Mouse (Mus musculus) forebrain, embryonic 11.5 days (tissue): ENCODE measurements around the gene Abcc4. TPM values are rescaled to one million over a fixed set of nuclear protein-coding genes. Genes with fewer than 3 reads are reported as not detected.
"Not testable (repeated sequence)": the region's sequence is repeated elsewhere in the genome, so short reads cannot be mapped to it uniquely, and the experiment has no call there.

Experiments used
- ATAC-seq: fragments of 200-750 bp; cut with Nextera tagmentation; replicated peaks from 2 replicates; pipeline ENCODE4 v1.8.0; 2017; ENCODE audit warnings: moderate TSS enrichment; ENCODE audit not compliant: low FRiP score
- DNase-seq: peaks from one replicate; pipeline ENCODE4 v3.0.0-alpha.2; 2017; ENCODE audit warnings: low spot score
- H3K27ac ChIP-seq: fragments of 300-500 bp; sonication (generic); 2 replicates; pipeline ENCODE4 v1.5.1; 2014; ENCODE audit warnings: low read depth, low read length
- H3K27me3 ChIP-seq: fragments of 300-500 bp; sonication (generic); 2 replicates; pipeline ENCODE4 v1.6.1; 2014; ENCODE audit warnings: mild to moderate bottlenecking, low read length, mixed read lengths; ENCODE audit not compliant: control insufficient read depth, insufficient read depth
- H3K36me3 ChIP-seq: fragments of 300-500 bp; sonication (generic); 2 replicates; pipeline ENCODE4 v1.6.1; 2014; ENCODE audit warnings: mild to moderate bottlenecking, low read length, moderate library complexity, mixed read lengths; ENCODE audit not compliant: control insufficient read depth, insufficient read depth
- H3K4me1 ChIP-seq: fragments of 300-500 bp; sonication (generic); replicated peaks from 2 replicates; pipeline ENCODE4 v1.6.1; 2014; ENCODE audit warnings: low read length, mixed read lengths; ENCODE audit not compliant: control insufficient read depth, insufficient read depth
- H3K4me2 ChIP-seq: fragments of 300-500 bp; sonication (generic); 2 replicates; pipeline ENCODE4 v1.6.1; 2014; ENCODE audit warnings: low read depth, mild to moderate bottlenecking, low read length, moderate library complexity, mixed read lengths; ENCODE audit not compliant: severe bottlenecking
- H3K4me3 ChIP-seq: fragments of 300-500 bp; sonication (generic); 2 replicates; pipeline ENCODE4 v1.5.1; 2014; ENCODE audit warnings: low read depth, low read length
- H3K9ac ChIP-seq: fragments of 300-500 bp; sonication (generic); 2 replicates; pipeline ENCODE4 v1.6.1; 2014; ENCODE audit warnings: low read length
- H3K9me3 ChIP-seq: fragments of 300-500 bp; sonication (generic); 2 replicates; pipeline ENCODE4 v1.6.1; 2016; ENCODE audit warnings: low read length, mixed read lengths; ENCODE audit not compliant: control insufficient read depth
- WGBS: fragments of 180-500 bp; shearing (Covaris S2); extraction: QIAGEN DNeasy Blood & Tissue Kit; methylation state at CpG from one replicate; pipeline ENCODE4 v1.1.7; 2014; 5-methylcytosine and 5-hydroxymethylcytosine counted together
- polyA plus RNA-seq: library from polyadenylated mRNA; unstranded; fragments of >200 nt; fragmentation: Nextera tagmentation; extraction: Ambion mirVana; gene quantifications from 2 replicates; pipeline ENCODE4 v1.2.1, GENCODE M21; 2014

Abcc4 gene
- polyA plus RNA-seq, 1 experiment from 2014 or later: 4.0 TPM

- no peaks in the 10 kb centered on the region for H3K9me3 ChIP-seq
- no peaks in the 10 kb centered on the region for H3K36me3 ChIP-seq
- no peak overlapping the region for H3K4me2 ChIP-seq
- H3K4me3 ChIP-seq: no peak overlapping the region
- DNase-seq: no peak
- H3K4me1 ChIP-seq: no peaks in the 10 kb centered on the region; the same call in 1 of the 2 replicates
- no peak for ATAC-seq
- no peak overlapping the region for H3K9ac ChIP-seq
- no peaks in the 10 kb centered on the region for H3K27me3 ChIP-seq
- 72% methylated on average over 9 of the region's 9 CpGs for WGBS
- no peak overlapping the region for H3K27ac ChIP-seq
These were observed 191.6 kb downstream of the Abcc4 start for GRCm38 (mm10) chr14:118514280-118515031.

GRCm38 (mm10) chr14:118511715-118512114, 194.3 kb downstream of the Abcc4 start:
- ATAC-seq, DNase-seq, H3K9me3 ChIP-seq: not testable (repeated sequence)

DNA sequence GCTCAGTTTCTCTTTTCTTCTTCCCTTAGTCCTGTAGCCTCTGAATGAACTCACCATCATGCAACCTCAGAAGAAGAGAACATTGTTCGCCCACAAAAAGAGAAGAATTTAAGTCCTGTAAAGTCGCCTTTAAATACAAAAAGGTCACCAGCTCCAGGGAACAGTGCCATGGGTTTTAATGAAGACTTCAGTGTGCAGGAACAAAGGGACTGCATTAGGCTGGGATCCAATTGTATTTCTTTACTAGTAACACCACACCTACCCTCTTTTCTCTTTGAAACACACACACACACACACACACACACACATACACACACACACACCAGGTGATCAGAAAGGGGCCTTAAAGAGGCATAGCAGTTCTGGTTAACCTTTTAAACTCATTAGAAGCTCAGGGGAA, 195.2 kb downstream of the Abcc4 start:
- Histone ChIP-seq H3K4me2 (no peak overlapping the region), H3K27me3 (no peaks in the 10 kb centered on the region), H3K27ac (no peak overlapping the region), H3K9me3 (no peaks in the 10 kb centered on the region), H3K9ac (no peak overlapping the region), H3K4me3 (no peak overlapping the region), H3K36me3 (no peaks in the 10 kb centered on the region), H3K4me1 (peaks cover 11% of the 10 kb centered on the region)
- DNase-seq (no peak), ATAC-seq (no peak)
- WGBS: 35% methylated on average over 2 of the region's 2 CpGs

More at GRCm38 (mm10) chr14:118511715-118512114, 194.3 kb downstream of the Abcc4 start:
- H3K27ac ChIP-seq, H3K4me3 ChIP-seq, H3K4me2 ChIP-seq, H3K27me3 ChIP-seq, H3K9ac ChIP-seq, H3K36me3 ChIP-seq, H3K4me1 ChIP-seq: not testable (repeated sequence)
- 96% methylated on average over 6 of the region's 6 CpGs for WGBS

DNA sequence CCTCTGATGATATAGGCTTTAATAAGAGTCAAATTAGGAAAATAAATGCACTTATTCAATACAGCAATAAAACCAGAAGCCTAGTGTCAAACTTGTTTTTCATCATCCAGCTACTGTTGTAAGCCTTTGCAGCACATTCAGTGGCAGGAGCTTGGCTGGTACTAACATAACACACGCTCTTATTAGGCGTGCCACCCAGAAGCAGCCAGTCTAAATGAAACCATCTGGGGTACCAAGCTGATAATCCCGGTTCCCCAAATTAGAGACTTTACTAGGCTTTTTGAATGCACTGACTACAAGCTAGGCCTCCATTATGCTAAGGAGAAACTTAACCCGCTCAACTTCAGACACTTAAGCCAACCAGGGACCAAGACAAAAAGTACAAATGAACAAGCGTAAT, 195.8 kb downstream of the Abcc4 start:
- no peak overlapping the region for H3K4me3 ChIP-seq
- 66% methylated on average over 5 of the region's 5 CpGs for WGBS
- H3K36me3 ChIP-seq: no peaks in the 10 kb centered on the region
- H3K27ac ChIP-seq: no peak overlapping the region
- no peak for ATAC-seq
- H3K27me3 ChIP-seq: no peaks in the 10 kb centered on the region
- DNase-seq: no peak
- H3K4me1 ChIP-seq: peaks cover 11% of the 10 kb centered on the region
- no peaks in the 10 kb centered on the region for H3K9me3 ChIP-seq
- H3K4me2 ChIP-seq: no peak overlapping the region
- no peak overlapping the region for H3K9ac ChIP-seq

- no peaks in the 10 kb centered on the region for H3K36me3 ChIP-seq
- peaks cover 11% of the 10 kb centered on the region for H3K4me1 ChIP-seq
- H3K4me3 ChIP-seq: no peak overlapping the region
- H3K27me3 ChIP-seq: no peaks in the 10 kb centered on the region
- DNase-seq: no peak
- no peak for ATAC-seq
- H3K27ac ChIP-seq: no peak overlapping the region
- no peaks in the 10 kb centered on the region for H3K9me3 ChIP-seq
- no peak overlapping the region for H3K9ac ChIP-seq
- H3K4me2 ChIP-seq: no peak overlapping the region
- WGBS: 95% methylated on average over 14 of the region's 14 CpGs
These were observed 198.2 kb downstream of the Abcc4 start for GRCm38 (mm10) chr14:118507829-118508228.

DNA sequence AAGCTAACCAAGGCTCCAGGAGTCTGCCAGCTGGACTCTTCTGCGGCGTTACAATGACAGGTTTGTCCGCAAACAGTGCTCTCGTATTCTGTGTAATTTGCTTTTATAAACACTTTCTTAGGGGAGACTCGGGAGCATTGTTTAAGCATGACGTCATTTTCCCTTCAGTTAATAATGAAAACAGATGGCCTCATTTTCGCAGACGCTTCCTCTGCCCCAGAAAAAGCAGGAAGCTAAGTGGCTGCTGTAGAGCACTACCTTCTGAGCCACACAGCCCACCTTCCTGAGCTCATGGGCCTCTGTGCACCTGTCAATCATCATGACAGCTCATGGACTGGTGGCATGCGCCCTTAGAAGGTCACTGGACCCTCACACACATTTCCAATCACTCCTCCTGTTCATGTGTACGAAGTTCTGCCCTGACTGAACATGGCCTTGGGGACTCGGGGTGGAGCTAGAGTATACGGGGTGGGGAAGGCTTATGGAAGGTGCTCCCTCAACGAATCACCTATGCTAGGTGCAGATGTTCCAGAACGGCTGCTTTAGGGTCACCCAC, 199.3 kb downstream of the Abcc4 start:
- Histone ChIP-seq H3K9ac (no peak overlapping the region), H3K4me2 (0 out of 2 replicates have a peak overlapping the region, but pooled peaks have one; percentile 15), H3K27me3 (no peaks in the 10 kb centered on the region), H3K9me3 (no peaks in the 10 kb centered on the region), H3K4me1 (peaks cover 11% of the 10 kb centered on the region), H3K36me3 (no peaks in the 10 kb centered on the region), H3K4me3 (no peak overlapping the region), H3K27ac (no peak overlapping the region)
- DNase-seq (no peak), ATAC-seq (peak; percentile 71)
- 47% methylated on average over 14 of the region's 14 CpGs for WGBS

- ATAC-seq (no peak), DNase-seq (no peak)
- Histone ChIP-seq H3K9ac (no peak overlapping the region), H3K27me3 (no peaks in the 10 kb centered on the region), H3K9me3 (peaks cover 2% of the 10 kb centered on the region; the same call in 1 of the 2 replicates), H3K27ac (no peak overlapping the region), H3K4me2 (no peak overlapping the region), H3K4me3 (no peak overlapping the region), H3K4me1 (no peaks in the 10 kb centered on the region), H3K36me3 (no peaks in the 10 kb centered on the region)
- WGBS: 64% methylated on average over 2 of the region's 2 CpGs
These were observed 209.3 kb downstream of the Abcc4 start for GRCm38 (mm10) chr14:118496767-118497166.

- ATAC-seq (no peak), DNase-seq (no peak)
- no peaks in the 10 kb centered on the region for H3K36me3 ChIP-seq
- no peak overlapping the region for H3K9ac ChIP-seq
- H3K27ac ChIP-seq: no peak overlapping the region
- peaks cover 5% of the 10 kb centered on the region; the same call in 1 of the 2 replicates for H3K4me1 ChIP-seq
- WGBS: 83% methylated on average over 2 of the region's 2 CpGs
- no peak overlapping the region for H3K4me3 ChIP-seq
- peaks cover 2% of the 10 kb centered on the region; the same call in 1 of the 2 replicates for H3K9me3 ChIP-seq
- H3K27me3 ChIP-seq: no peaks in the 10 kb centered on the region
- no peak overlapping the region for H3K4me2 ChIP-seq
These were observed 210.6 kb downstream of the Abcc4 start for GRCm38 (mm10) chr14:118495458-118495857.
